Mouse (Mus musculus) intestine, embryonic 16.5 days (tissue): ENCODE measurements around the gene Zfhx2. TPM values are rescaled to one million over a fixed set of nuclear protein-coding genes. Genes with fewer than 3 reads are reported as not detected.
A peak's percentile ranks its signal among the peaks of the same experiment; 100 is the strongest.
"Not testable (repeated sequence)": the region's sequence is repeated elsewhere in the genome, so short reads cannot be mapped to it uniquely, and the experiment has no call there.

Experiments
- ATAC-seq: fragments of 200-750 bp; cut with Nextera tagmentation; 2 replicates; pipeline ENCODE4 v1.8.0; 2017; ENCODE audit warnings: moderate TSS enrichment, moderate library complexity
- H3K27ac ChIP-seq: fragments of 300-500 bp; sonication (generic); 2 replicates; pipeline ENCODE4 v1.5.1; 2014; ENCODE audit warnings: mild to moderate bottlenecking, low read length
- H3K27me3 ChIP-seq: fragments of 300-500 bp; sonication (generic); replicated peaks from 2 replicates; pipeline ENCODE4 v1.6.1; 2014; ENCODE audit warnings: low read length, control low read depth, mixed read lengths; ENCODE audit not compliant: control insufficient read depth, insufficient read depth
- H3K36me3 ChIP-seq: fragments of 300-500 bp; sonication (generic); 2 replicates; pipeline ENCODE4 v1.6.1; 2014; ENCODE audit warnings: low read length, control low read depth; ENCODE audit not compliant: control insufficient read depth, insufficient read depth
- H3K4me1 ChIP-seq: fragments of 300-500 bp; sonication (generic); 2 replicates; pipeline ENCODE4 v1.6.1; 2014; ENCODE audit warnings: low read length, control low read depth, mixed read lengths; ENCODE audit not compliant: control insufficient read depth, insufficient read depth
- H3K4me2 ChIP-seq: fragments of 300-500 bp; sonication (generic); 2 replicates; pipeline ENCODE4 v1.6.1; 2014; ENCODE audit warnings: low read depth, low read length, control low read depth
- H3K4me3 ChIP-seq: fragments of 300-500 bp; sonication (generic); 2 replicates; pipeline ENCODE4 v1.5.1; 2014; ENCODE audit warnings: mild to moderate bottlenecking, low read length
- H3K9ac ChIP-seq: fragments of 300-500 bp; sonication (generic); 2 replicates; pipeline ENCODE4 v1.6.1; 2014; ENCODE audit warnings: low read depth, low read length
- H3K9me3 ChIP-seq: fragments of 300-500 bp; sonication (generic); 2 replicates; pipeline ENCODE4 v1.6.1; 2016; ENCODE audit warnings: low read length, control low read depth; ENCODE audit not compliant: control insufficient read depth
- WGBS: fragments of 180-500 bp; shearing (Covaris S2); extraction: QIAGEN DNeasy Blood & Tissue Kit; methylation state at CpG from one replicate; pipeline ENCODE4 v1.1.7; 2014; 5-methylcytosine and 5-hydroxymethylcytosine counted together
- polyA plus RNA-seq: library from polyadenylated mRNA; unstranded; fragments of >200 nt; fragmentation: Nextera tagmentation; extraction: Ambion mirVana; gene quantifications from 2 replicates; pipeline ENCODE4 v1.2.1, GENCODE M21; 2015

Gene Zfhx2
- polyA plus RNA-seq, 1 experiment from 2014 or later: 2.7 TPM

GRCm38 (mm10) chr14:55059931-55060330 is 32.2 kb downstream of the Zfhx2 start:
- Histone ChIP-seq H3K9ac (no peak overlapping the region), H3K4me3 (no peak overlapping the region), H3K4me2 (no peak overlapping the region), H3K9me3 (no peaks in the 10 kb centered on the region), H3K27me3 (no peaks in the 10 kb centered on the region), H3K36me3 (no peaks in the 10 kb centered on the region), H3K27ac (no peak overlapping the region), H3K4me1 (peaks cover 12% of the 10 kb centered on the region)
- WGBS: 74% methylated on average over 5 of the region's 5 CpGs
- peak; percentile 61 for ATAC-seq

GRCm38 (mm10) chr14:55059009-55059408 is 33.1 kb downstream of the Zfhx2 start:
- H3K9me3 ChIP-seq: no peaks in the 10 kb centered on the region
- H3K4me1 ChIP-seq: peaks cover 12% of the 10 kb centered on the region
- H3K9ac ChIP-seq: no peak overlapping the region
- H3K4me2 ChIP-seq: no peak overlapping the region
- no peaks in the 10 kb centered on the region for H3K36me3 ChIP-seq
- no peaks in the 10 kb centered on the region for H3K27me3 ChIP-seq
- no peak for ATAC-seq
- no peak overlapping the region for H3K27ac ChIP-seq
- no peak overlapping the region for H3K4me3 ChIP-seq
- 69% methylated on average over 1 of the region's 1 CpGs for WGBS

GRCm38 (mm10) chr14:55055167-55055834 is 36.8 kb downstream of the Zfhx2 start:
- no peaks in the 10 kb centered on the region for H3K27me3 ChIP-seq
- no peak overlapping the region for H3K27ac ChIP-seq
- 76% methylated on average over 11 of the region's 11 CpGs for WGBS
- no peak overlapping the region for H3K4me2 ChIP-seq
- H3K36me3 ChIP-seq: no peaks in the 10 kb centered on the region
- no peak overlapping the region for H3K9ac ChIP-seq
- 0 out of 2 replicates have a peak, but pooled peaks cover 4% of the 10 kb centered on the region for H3K4me1 ChIP-seq
- no peak overlapping the region for H3K4me3 ChIP-seq
- H3K9me3 ChIP-seq: no peaks in the 10 kb centered on the region
- no peak for ATAC-seq

- H3K4me2 ChIP-seq: no peak overlapping the region
- H3K4me1 ChIP-seq: no peaks in the 10 kb centered on the region
- no peak overlapping the region for H3K27ac ChIP-seq
- no peak overlapping the region for H3K4me3 ChIP-seq
- no peak for ATAC-seq
- no peaks in the 10 kb centered on the region for H3K27me3 ChIP-seq
- no peak overlapping the region for H3K9ac ChIP-seq
- WGBS: 80% methylated on average over 10 of the region's 10 CpGs
- H3K36me3 ChIP-seq: no peaks in the 10 kb centered on the region
- no peaks in the 10 kb centered on the region for H3K9me3 ChIP-seq
Measured at GRCm38 (mm10) chr14:55054191-55054749, 37.9 kb downstream of the Zfhx2 start.

- H3K9ac ChIP-seq: no peak overlapping the region
Measured at GRCm38 (mm10) chr14:55053708-55054190, 38.4 kb downstream of the Zfhx2 start.

GRCm38 (mm10) chr14:55053050-55053449 is 39.1 kb downstream of the Zfhx2 start:
- ATAC-seq: no peak
- H3K36me3 ChIP-seq: no peaks in the 10 kb centered on the region
- H3K27ac ChIP-seq: no peak overlapping the region
- no peaks in the 10 kb centered on the region for H3K4me1 ChIP-seq
- H3K9ac ChIP-seq: no peak overlapping the region
- 70% methylated on average over 4 of the region's 4 CpGs for WGBS
- H3K9me3 ChIP-seq: no peaks in the 10 kb centered on the region
- no peak overlapping the region for H3K4me2 ChIP-seq
- H3K27me3 ChIP-seq: no peaks in the 10 kb centered on the region
- no peak overlapping the region for H3K4me3 ChIP-seq

More at GRCm38 (mm10) chr14:55053708-55054190, 38.4 kb downstream of the Zfhx2 start:
- H3K36me3 ChIP-seq: no peaks in the 10 kb centered on the region
- no peak overlapping the region for H3K4me2 ChIP-seq
- no peaks in the 10 kb centered on the region for H3K9me3 ChIP-seq
- WGBS: 82% methylated on average over 17 of the region's 17 CpGs
- ATAC-seq: no peak
- H3K4me1 ChIP-seq: no peaks in the 10 kb centered on the region
- no peak overlapping the region for H3K27ac ChIP-seq
- H3K4me3 ChIP-seq: no peak overlapping the region
- no peaks in the 10 kb centered on the region for H3K27me3 ChIP-seq

GRCm38 (mm10) chr14:55052496-55052895 is 39.6 kb downstream of the Zfhx2 start:
- H3K9ac ChIP-seq: no peak overlapping the region
- H3K4me2 ChIP-seq: no peak overlapping the region
- no peak overlapping the region for H3K27ac ChIP-seq
- H3K36me3 ChIP-seq: no peaks in the 10 kb centered on the region
- 81% methylated on average over 9 of the region's 9 CpGs for WGBS
- ATAC-seq: no peak
- no peaks in the 10 kb centered on the region for H3K27me3 ChIP-seq
- no peaks in the 10 kb centered on the region for H3K4me1 ChIP-seq
- H3K9me3 ChIP-seq: no peaks in the 10 kb centered on the region
- H3K4me3 ChIP-seq: no peak overlapping the region

GRCm38 (mm10) chr14:55047971-55048531 is 44.1 kb downstream of the Zfhx2 start:
- ATAC-seq: no peak
- H3K27me3 ChIP-seq: no peaks in the 10 kb centered on the region
- H3K27ac ChIP-seq: no peak overlapping the region
- H3K36me3 ChIP-seq: no peaks in the 10 kb centered on the region
- H3K4me1 ChIP-seq: no peaks in the 10 kb centered on the region
- H3K4me3 ChIP-seq: no peak overlapping the region
- H3K4me2 ChIP-seq: no peak overlapping the region
- 82% methylated on average over 2 of the region's 2 CpGs for WGBS
- no peak overlapping the region for H3K9ac ChIP-seq
- H3K9me3 ChIP-seq: no peaks in the 10 kb centered on the region

- H3K9me3 ChIP-seq, H3K4me1 ChIP-seq: not testable (repeated sequence)
- WGBS: no CpG with 5 or more reads among the region's 2 CpGs
Measured at GRCm38 (mm10) chr14:55043694-55044093, 48.4 kb downstream of the Zfhx2 start.

More at GRCm38 (mm10) chr14:55043694-55044093, 48.4 kb downstream of the Zfhx2 start:
- not testable (repeated sequence) for H3K4me3 ChIP-seq, H3K9ac ChIP-seq, H3K27ac ChIP-seq, H3K4me2 ChIP-seq, H3K36me3 ChIP-seq, H3K27me3 ChIP-seq, ATAC-seq
